Mouse (Mus musculus) erythroblast, adult 5-6 weeks (primary cell): ENCODE measurements around the gene Rpp40. TPM values are rescaled to one million over a fixed set of nuclear protein-coding genes. Genes with fewer than 3 reads are reported as not detected.

ENCODE experiments used
- ATAC-seq: replicated peaks from 2 replicates; pipeline ENCODE4 v1.8.0; 2016; ENCODE audit warnings: moderate number of reproducible peaks, mild to moderate bottlenecking, moderate TSS enrichment, inconsistent platforms; ENCODE audit not compliant: poor library complexity, low FRiP score, severe bottlenecking
- total RNA-seq, 2 experiments: library from RNA; stranded (forward) in 1 of 2; stranded (reverse) in 1 of 2; fragments of 150-400 nt in 1 of 2; fragments of 200-764, 138-1000 nt in 1 of 2; gene quantifications; 2 replicates each; pipeline versions ENCODE4 v1.2.3 to v1.2.4; 2015 to 2017; ENCODE audit warnings: low replicate concordance in 2 of 2

The Rpp40 gene
- total RNA-seq, 2 experiments from 2014 or later, result 0.77 to 5.6 TPM

GRCm38 (mm10) chr13:35857486-35857885, 48.7 kb downstream of the Rpp40 start:
- ATAC-seq, result no peak

- ATAC-seq, result no peak
These were observed 53.1 kb downstream of the Rpp40 start for GRCm38 (mm10) chr13:35852851-35853575.

- no peak for ATAC-seq
These were observed 54.6 kb downstream of the Rpp40 start for GRCm38 (mm10) chr13:35851581-35851980.

- ATAC-seq, result no peak
These were observed 57.5 kb downstream of the Rpp40 start for GRCm38 (mm10) chr13:35848694-35849093.

GRCm38 (mm10) chr13:35845306-35845705, 60.9 kb downstream of the Rpp40 start:
- ATAC-seq, result no peak

Other genes with a start within 250 kb of the Rpp40 start
- gene Cdyl, start 246.5 kb downstream of the Rpp40 start, total RNA-seq (2015; ENCODE audit: low replicate concordance), result 18.3 and 21.5 TPM in 2 replicates
- 27.3 and 29.6 TPM in 2 replicates for gene Cdyl, start 246.5 kb downstream of the Rpp40 start, total RNA-seq (2017; ENCODE audit: low replicate concordance)
- not detected in 2 replicates for gene Ppp1r3g, start 52.5 kb upstream of the Rpp40 start, total RNA-seq (2015; ENCODE audit: low replicate concordance)
- gene Ppp1r3g, start 52.5 kb upstream of the Rpp40 start, total RNA-seq (2017; ENCODE audit: low replicate concordance), result not detected in 2 replicates
- gene Fars2, start 211.1 kb upstream of the Rpp40 start, total RNA-seq (2015; ENCODE audit: low replicate concordance), result 42.0 and 45.2 TPM in 2 replicates
- gene Fars2, start 211.1 kb upstream of the Rpp40 start, total RNA-seq (2017; ENCODE audit: low replicate concordance), result 51.2 and 82.0 TPM in 2 replicates
- 3.8 and 9.6 TPM in 2 replicates for gene Lyrm4, start 211.2 kb upstream of the Rpp40 start, total RNA-seq (2015; ENCODE audit: low replicate concordance)
- gene Lyrm4, start 211.2 kb upstream of the Rpp40 start, total RNA-seq (2017; ENCODE audit: low replicate concordance), result 7.2 and 8.5 TPM in 2 replicates